Mouse (Mus musculus) heart, embryonic 10.5 days (tissue): ENCODE data around the gene Itga2b. TPM values are rescaled to one million over a fixed set of nuclear protein-coding genes. Genes with fewer than 3 reads are reported as not detected.
A peak's percentile ranks its signal among the peaks of the same experiment; 100 is the strongest.

Experiments used
- DNase-seq: peaks from one replicate; pipeline ENCODE4 v3.0.0-alpha.2; 2017; ENCODE audit warnings: low spot score
- H3K27ac ChIP-seq: fragments of 300-500 bp; sonication (generic); 2 replicates; pipeline ENCODE4 v1.5.1; 2016; ENCODE audit warnings: mild to moderate bottlenecking
- H3K27me3 ChIP-seq: fragments of 300-500 bp; sonication (generic); 2 replicates; pipeline ENCODE4 v1.6.1; 2016; ENCODE audit warnings: mild to moderate bottlenecking; ENCODE audit not compliant: poor library complexity, insufficient read depth, severe bottlenecking
- H3K36me3 ChIP-seq: fragments of 300-500 bp; sonication (generic); 2 replicates; pipeline ENCODE4 v1.6.1; 2016; ENCODE audit warnings: mild to moderate bottlenecking, moderate library complexity
- H3K4me1 ChIP-seq: fragments of 300-500 bp; sonication (generic); 2 replicates; pipeline ENCODE4 v1.6.1; 2016; ENCODE audit warnings: mild to moderate bottlenecking
- H3K4me3 ChIP-seq: fragments of 300-500 bp; sonication (generic); 2 replicates; pipeline ENCODE4 v1.5.1; 2016; ENCODE audit warnings: mild to moderate bottlenecking, moderate library complexity
- H3K9me3 ChIP-seq: fragments of 300-500 bp; sonication (generic); 2 replicates; pipeline ENCODE4 v1.6.1; 2016; ENCODE audit warnings: mild to moderate bottlenecking, moderate library complexity
- WGBS: fragments of 180-500 bp; shearing (Covaris S2); methylation state at CpG from one replicate; pipeline ENCODE4 v1.1.7; 2016; 5-methylcytosine and 5-hydroxymethylcytosine counted together
- polyA plus RNA-seq: library from polyadenylated mRNA; unstranded; fragments of >200 nt; fragmentation: Nextera tagmentation; extraction: Ambion mirVana; gene quantifications from 2 replicates; pipeline ENCODE4 v1.2.1, GENCODE M21; 2016

Gene Itga2b
- polyA plus RNA-seq, 1 experiment from 2014 or later: 19.5 TPM

DNA sequence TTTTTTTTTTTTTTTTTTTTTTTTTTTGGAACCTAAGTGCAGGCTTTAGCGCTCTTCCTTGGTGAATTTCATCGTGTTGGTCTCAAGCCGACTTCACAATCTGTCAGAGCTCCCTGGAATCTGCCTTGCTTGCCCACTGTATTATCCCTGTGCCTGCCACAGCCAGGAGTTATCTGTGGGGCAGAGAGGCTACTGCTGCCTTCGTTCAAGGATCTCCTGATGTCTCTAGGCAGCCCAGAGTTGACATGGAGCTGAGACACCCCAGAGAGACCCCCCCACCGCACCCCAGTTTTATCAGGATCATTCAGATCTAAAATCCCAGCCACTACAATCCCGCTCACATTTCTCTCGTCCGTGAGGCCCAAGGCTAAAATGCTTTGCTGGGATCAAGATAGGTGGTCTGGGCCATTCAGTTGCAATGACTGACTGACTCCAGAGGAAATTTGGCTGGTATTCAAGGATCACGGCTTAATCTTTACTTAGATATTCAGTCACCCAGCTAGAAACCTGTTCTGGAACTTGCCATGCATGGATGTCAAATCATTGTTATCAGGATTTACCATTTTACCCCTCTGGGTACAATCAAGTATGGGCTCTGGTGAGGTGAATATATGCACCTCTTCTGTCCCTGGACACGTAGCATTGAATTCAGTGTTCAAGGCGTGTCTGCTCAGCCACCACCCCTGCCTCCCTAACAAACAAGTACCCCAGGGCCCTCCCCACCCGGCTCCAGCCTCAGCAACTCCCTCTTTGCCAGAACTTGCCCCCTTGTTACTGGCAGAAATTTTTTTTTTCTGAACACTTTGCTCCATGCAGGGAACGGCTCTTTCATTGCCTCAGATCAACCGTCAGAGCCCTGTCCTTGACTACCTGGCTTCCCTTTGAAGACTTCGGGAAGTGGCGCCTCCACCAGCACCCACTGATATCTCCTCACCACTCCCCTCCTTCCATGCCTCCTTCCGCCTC lies 20.6 kb downstream of the Itga2b start:
- peaks cover 49% of the 10 kb centered on the region for H3K4me1 ChIP-seq
- no peak overlapping the region for H3K4me3 ChIP-seq
- H3K9me3 ChIP-seq: no peaks in the 10 kb centered on the region
- H3K36me3 ChIP-seq: no peaks in the 10 kb centered on the region
- 40% methylated on average over 17 of the region's 17 CpGs for WGBS
- no peak overlapping the region for H3K27ac ChIP-seq
- H3K27me3 ChIP-seq: peaks cover 66% of the 10 kb centered on the region
- no peak for DNase-seq

DNA sequence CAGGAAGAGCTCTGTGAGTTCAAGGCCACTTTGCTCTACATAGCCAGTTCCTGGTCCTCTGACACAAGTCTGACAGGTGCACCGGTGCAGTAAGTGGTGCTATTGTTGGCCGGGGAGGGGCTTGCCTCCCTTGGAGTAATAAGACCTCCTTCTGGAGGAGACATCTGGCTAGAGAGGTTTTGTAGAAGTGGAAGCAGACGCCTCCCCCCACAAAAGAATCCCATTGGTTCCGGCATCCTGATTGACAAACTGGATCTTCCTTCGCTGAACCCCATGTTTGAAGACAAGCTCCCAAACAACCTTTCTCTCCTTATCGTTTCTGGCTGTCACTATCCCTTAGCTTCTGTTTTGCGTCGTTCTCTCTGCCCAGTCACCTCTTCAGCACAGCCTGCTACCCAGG lies 21.6 kb downstream of the Itga2b start:
- Histone ChIP-seq H3K27me3 (peaks cover 61% of the 10 kb centered on the region), H3K36me3 (0 out of 2 replicates have a peak, but pooled peaks cover 7% of the 10 kb centered on the region), H3K27ac (no peak overlapping the region), H3K9me3 (no peaks in the 10 kb centered on the region), H3K4me1 (peaks cover 58% of the 10 kb centered on the region), H3K4me3 (no peak overlapping the region)
- DNase-seq: no peak
- 18% methylated on average over 8 of the region's 8 CpGs for WGBS

DNA sequence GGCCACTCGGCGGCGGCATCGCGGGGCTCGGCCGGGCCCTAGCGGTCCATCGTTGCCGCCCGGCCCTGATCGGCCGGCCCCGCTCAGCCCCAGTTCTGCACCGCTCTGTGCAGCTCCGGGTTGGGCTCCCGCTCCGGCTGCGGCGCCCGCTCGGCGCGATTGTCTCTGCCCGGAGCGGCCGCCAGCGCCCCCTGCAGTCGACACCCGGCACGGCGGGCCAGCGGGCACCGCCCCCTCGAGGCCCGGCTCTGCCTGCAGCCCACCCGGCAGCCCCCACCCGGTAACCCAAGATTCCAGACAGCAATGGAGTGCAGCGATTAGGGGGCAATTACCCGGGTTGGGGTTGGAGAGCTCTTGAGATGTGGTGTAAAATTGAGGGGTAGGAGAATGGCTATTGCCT lies 22.4 kb downstream of the Itga2b start, which contains the start of gene Fam171a2:
TSS of gene Fam171a2 (minus strand) at position 186 of the 400 bp plus-strand sequence.
- Histone ChIP-seq H3K4me1 (peaks cover 57% of the 10 kb centered on the region), H3K4me3 (peak within 1 kb of the TSS; percentile 92), H3K9me3 (no peaks in the 10 kb centered on the region), H3K27me3 (peaks cover 54% of the 10 kb centered on the region), H3K27ac (peak within 1 kb of the TSS; percentile 95), H3K36me3 (peaks cover 12% of the 10 kb centered on the region)
- WGBS: under 1% methylated on average over 40 of the region's 40 CpGs
- DNase-seq: peak; percentile 89

DNA sequence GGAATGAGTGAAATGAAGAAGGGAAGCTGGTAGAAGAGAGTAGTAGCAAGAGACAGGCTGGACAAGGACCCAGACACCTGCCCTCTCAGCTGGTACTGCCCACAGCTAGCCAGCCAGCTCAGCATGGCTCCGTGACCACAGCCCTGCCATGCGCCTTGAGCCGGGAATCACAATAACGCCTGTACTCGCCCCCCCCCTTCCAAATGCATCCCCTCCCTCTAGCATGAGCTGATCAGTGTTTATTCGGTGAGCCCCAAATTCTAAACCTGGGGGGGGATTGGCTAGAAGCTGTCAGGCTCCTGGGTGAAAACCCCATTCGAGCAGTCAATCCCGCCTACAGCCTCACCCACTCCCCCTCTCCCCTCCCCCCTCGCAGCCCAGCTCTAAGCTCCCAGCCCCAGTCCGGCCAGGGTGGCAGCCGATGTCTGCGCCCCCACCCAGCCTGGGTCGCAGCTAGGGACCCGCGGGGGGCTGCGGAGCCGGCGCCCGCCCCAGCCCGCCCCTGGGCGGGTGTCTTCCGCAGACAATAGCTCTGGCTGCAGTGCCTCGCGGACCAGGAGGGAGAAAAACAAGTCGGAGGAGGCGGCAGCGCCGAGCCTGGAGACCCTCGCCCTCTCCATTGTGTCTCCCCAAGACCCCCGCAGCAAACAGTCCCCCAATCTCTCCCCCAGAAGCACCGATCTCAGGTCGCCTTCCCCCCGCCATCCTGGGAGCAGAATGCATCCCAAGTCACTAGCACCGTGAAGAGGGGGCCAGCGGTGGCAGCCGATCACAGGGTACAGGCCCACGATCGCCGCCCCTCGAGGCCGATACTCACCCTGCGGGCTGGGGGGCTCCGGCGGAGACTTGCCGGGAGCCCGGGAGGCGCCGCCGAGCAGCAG lies 23.1 kb downstream of the Itga2b start:
- H3K27me3 ChIP-seq: peaks cover 47% of the 10 kb centered on the region
- H3K4me1 ChIP-seq: peaks cover 57% of the 10 kb centered on the region

DNA sequence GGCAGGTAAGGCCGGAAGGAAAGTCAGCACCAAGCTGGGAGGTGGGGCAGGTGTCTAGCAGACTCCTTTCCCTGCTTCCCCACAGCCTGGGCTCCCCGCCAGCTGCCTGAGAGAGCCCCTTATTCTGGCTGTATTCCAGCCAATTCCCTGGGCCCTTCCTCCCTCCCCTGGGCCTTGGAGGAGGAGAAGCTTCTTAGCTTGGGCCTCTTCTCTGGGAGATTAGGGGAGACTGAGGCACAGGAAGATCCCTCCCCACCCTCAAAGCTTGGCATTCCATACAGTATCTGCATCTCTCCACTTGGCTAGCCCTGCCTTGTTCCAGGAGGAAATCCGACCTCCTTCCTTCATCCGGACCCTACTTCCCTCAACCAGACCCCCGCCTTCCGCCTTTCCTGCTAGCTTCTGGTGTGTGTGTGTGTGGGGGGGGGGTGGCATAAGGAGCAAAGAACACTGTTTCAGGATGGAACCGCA lies 24.0 kb downstream of the Itga2b start:
- Histone ChIP-seq H3K9me3 (no peaks in the 10 kb centered on the region), H3K4me1 (peaks cover 57% of the 10 kb centered on the region), H3K27ac (peak overlapping the region; percentile 95), H3K27me3 (peaks cover 42% of the 10 kb centered on the region), H3K36me3 (peaks cover 26% of the 10 kb centered on the region), H3K4me3 (peak overlapping the region; percentile 92)
- 14% methylated on average over 7 of the region's 7 CpGs for WGBS
- DNase-seq: no peak

More for the DNA sequence above, 23.1 kb downstream of the Itga2b start:
- peak overlapping the region; percentile 92 for H3K4me3 ChIP-seq
- DNase-seq: peak; percentile 85
- peak overlapping the region; percentile 95 for H3K27ac ChIP-seq
- peaks cover 17% of the 10 kb centered on the region for H3K36me3 ChIP-seq
- no peaks in the 10 kb centered on the region for H3K9me3 ChIP-seq
- WGBS: under 1% methylated on average over 49 of the region's 49 CpGs

DNA sequence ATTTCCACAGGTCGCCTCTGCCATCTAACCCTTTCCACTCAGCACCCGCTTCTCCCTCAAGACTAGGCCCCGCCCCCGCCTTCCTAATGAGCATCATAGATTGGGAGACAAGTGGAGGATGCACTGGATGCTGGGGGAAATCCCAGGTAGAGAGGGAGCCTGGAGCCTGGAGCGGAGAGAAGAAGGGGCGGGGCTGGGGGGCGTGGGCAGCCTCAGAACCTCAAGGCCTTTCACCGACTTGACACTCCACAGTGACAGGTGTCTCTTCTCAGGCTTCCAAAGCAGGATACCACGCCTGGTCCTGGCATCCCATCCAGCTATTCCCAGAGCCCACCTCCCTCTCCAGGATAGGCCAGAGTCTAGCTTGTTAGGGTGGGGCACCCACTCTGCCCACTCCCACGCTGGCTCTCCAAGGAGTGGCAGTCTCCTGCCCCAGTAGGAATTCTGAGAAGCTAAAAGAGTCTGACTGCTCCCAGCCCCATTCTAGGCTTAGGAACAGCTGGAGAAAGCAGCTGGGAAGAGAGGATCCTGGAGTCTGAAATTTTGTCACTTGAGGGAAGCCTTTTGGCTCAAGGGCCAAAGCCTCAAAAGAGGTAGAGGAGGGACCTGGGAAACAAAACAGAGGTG lies 24.5 kb downstream of the Itga2b start:
- H3K4me3 ChIP-seq: peak overlapping the region; percentile 92

DNA sequence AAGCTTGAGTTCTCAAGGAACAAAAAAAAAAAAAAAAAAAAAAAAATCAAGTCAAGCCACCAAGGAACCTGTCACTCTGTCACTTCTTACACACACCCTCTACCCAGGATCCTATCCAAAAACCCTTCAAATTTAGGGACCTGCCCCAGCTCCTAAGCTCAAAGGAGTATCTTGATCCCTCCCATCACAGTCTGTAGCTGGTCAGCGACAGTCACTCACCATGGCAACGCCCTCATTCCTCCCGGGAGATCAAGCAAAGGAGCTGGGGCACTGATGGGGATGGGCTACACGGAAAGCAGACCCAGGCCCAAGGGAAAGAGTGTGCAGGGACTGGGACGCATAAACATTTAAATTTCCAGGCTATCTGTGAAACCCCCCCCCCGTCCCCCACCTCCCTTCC lies 25.1 kb downstream of the Itga2b start:
- H3K36me3 ChIP-seq: peaks cover 38% of the 10 kb centered on the region
- H3K27me3 ChIP-seq: peaks cover 38% of the 10 kb centered on the region
- WGBS: 8% methylated on average over 6 of the region's 6 CpGs
- H3K4me3 ChIP-seq: peak overlapping the region; percentile 92; the same call in 1 of the 2 replicates
- H3K4me1 ChIP-seq: peaks cover 57% of the 10 kb centered on the region
- H3K27ac ChIP-seq: no peak overlapping the region
- H3K9me3 ChIP-seq: no peaks in the 10 kb centered on the region
- no peak for DNase-seq

More for the DNA sequence above, 24.5 kb downstream of the Itga2b start:
- 14% methylated on average over 10 of the region's 10 CpGs for WGBS
- H3K36me3 ChIP-seq: peaks cover 32% of the 10 kb centered on the region
- peak overlapping the region; percentile 95; the same call in 1 of the 2 replicates for H3K27ac ChIP-seq
- peaks cover 39% of the 10 kb centered on the region for H3K27me3 ChIP-seq
- no peaks in the 10 kb centered on the region for H3K9me3 ChIP-seq
- DNase-seq: peak; percentile 87
- peaks cover 57% of the 10 kb centered on the region for H3K4me1 ChIP-seq

DNA sequence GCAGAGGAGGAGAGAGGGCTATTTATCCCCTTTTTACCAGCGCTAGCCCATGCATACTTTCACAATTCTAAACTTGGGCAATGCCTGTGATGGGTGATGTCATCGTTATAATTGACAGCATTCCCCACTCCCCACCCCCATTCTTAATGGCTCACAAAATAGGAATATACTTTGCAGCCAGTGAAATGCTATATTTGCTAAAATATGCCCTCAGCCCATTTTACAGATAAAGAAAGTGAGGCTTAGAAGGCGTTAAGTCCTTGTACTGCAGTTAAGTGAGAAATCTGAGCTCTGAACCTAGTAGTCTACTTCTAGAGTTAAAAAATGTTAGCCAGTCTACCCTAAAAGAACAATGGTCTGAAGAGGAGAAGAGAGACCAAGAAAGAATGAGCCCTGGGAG lies 25.6 kb downstream of the Itga2b start:
- peaks cover 38% of the 10 kb centered on the region for H3K27me3 ChIP-seq
- H3K4me1 ChIP-seq: peaks cover 56% of the 10 kb centered on the region
- DNase-seq: no peak
- H3K4me3 ChIP-seq: no peak overlapping the region
- 63% methylated on average over 3 of the region's 3 CpGs for WGBS
- no peak overlapping the region for H3K27ac ChIP-seq
- peaks cover 42% of the 10 kb centered on the region for H3K36me3 ChIP-seq
- H3K9me3 ChIP-seq: no peaks in the 10 kb centered on the region

DNA sequence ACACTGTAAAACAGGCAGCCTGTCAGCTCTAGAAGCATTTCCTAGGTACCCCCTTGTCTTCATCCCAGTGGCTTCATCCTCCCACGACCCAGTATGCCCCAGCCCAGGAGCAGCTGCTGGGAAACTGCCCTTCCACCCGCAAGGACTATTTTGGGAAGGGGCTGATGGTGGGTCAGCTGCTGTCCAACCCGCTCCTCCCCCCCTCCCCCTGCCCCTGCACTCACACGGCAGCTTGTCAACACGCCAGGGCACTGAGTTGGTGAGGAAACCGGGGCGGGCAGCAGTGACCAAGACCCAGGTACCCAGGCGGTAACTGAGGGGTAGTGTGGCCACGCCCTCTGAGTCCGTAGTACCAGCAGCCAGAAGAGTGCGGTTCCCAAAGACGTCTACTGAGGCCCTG lies 26.2 kb downstream of the Itga2b start:
- WGBS: 37% methylated on average over 12 of the region's 12 CpGs
- H3K36me3 ChIP-seq: peaks cover 47% of the 10 kb centered on the region
- peaks cover 38% of the 10 kb centered on the region for H3K27me3 ChIP-seq
- H3K4me3 ChIP-seq: no peak overlapping the region
- H3K4me1 ChIP-seq: peaks cover 52% of the 10 kb centered on the region
- DNase-seq: no peak
- H3K9me3 ChIP-seq: no peaks in the 10 kb centered on the region
- no peak overlapping the region for H3K27ac ChIP-seq

DNA sequence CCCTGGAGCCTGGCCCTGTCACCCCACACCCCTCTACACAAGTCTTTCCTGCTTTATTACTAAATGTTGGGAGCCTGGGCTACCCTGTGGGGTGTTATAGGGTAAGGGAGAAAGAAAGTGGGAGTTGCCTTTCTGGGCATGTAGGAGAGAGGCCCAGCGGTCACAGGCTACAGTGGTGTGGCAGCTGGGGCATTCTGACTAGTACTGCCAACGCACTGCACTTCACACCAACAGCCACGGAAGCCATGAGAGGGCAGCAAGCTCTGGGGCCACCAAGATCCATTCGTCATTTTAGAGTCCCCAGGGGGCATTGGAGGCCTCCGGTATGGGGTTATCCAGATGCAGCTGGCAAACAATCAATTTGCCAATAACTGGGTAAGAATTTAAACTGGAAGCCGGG lies 27.8 kb downstream of the Itga2b start:
- no peak overlapping the region for H3K4me3 ChIP-seq
- H3K4me1 ChIP-seq: peaks cover 52% of the 10 kb centered on the region
- DNase-seq: no peak
- no peak overlapping the region for H3K27ac ChIP-seq
- no peaks in the 10 kb centered on the region for H3K9me3 ChIP-seq
- H3K27me3 ChIP-seq: peaks cover 31% of the 10 kb centered on the region
- 90% methylated on average over 6 of the region's 6 CpGs for WGBS
- H3K36me3 ChIP-seq: peaks cover 63% of the 10 kb centered on the region

DNA sequence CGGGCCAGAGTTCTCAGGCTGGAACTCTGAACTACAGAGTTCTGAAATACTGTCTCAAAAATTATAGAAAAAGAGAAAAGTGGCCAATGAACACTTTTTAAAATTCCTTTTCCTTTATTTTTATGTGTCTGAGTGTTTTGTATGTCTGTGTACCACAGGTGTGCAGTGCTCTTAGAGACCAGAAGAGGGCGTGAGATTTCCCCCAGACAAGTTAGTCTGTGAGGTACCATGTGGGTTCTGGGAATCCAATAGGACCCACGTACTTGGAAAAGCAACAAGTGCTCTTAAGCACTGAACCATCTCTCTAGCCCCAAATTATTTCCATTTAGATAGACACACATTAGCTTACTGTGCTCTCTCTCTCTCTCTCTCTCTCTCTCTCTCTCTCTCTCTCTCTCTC lies 28.5 kb downstream of the Itga2b start:
- peaks cover 65% of the 10 kb centered on the region for H3K36me3 ChIP-seq
- 75% methylated on average over 3 of the region's 3 CpGs for WGBS
- H3K9me3 ChIP-seq: no peaks in the 10 kb centered on the region
- H3K27ac ChIP-seq: no peak overlapping the region
- peaks cover 49% of the 10 kb centered on the region for H3K4me1 ChIP-seq
- DNase-seq: no peak
- H3K27me3 ChIP-seq: peaks cover 30% of the 10 kb centered on the region
- H3K4me3 ChIP-seq: no peak overlapping the region

DNA sequence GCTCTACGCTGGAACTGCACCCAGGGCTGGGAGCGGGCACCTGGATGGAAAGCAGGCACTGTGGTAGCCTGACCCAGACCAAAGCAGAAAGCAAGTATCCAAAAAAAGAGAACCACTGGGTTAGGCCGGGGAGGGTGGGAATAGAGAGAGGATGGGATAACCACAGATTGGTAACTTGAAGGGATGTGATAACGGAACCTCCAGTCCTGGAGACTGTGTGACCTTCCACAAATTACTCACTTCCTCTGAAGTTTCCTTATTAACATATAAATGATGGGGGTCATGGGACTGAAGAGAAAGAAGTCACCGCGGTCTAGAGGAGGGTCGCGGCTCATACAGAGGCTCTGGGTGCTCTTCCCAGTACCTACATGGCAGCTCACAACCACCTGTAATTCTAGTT lies 29.7 kb downstream of the Itga2b start:
- no peaks in the 10 kb centered on the region for H3K9me3 ChIP-seq
- WGBS: 89% methylated on average over 8 of the region's 8 CpGs
- peaks cover 77% of the 10 kb centered on the region for H3K36me3 ChIP-seq
- no peak overlapping the region for H3K27ac ChIP-seq
- no peak overlapping the region for H3K4me3 ChIP-seq
- H3K27me3 ChIP-seq: peaks cover 19% of the 10 kb centered on the region
- DNase-seq: no peak
- peaks cover 37% of the 10 kb centered on the region for H3K4me1 ChIP-seq
